Mouse (Mus musculus): Measurements from ENCODE around the gene Ddx31. TPM values are rescaled to one million over a fixed set of nuclear protein-coding genes. Genes with fewer than 3 reads are reported as not detected.
A peak's percentile ranks its signal among the peaks of the same experiment; 100 is the strongest.

Gene Ddx31
- total RNA-seq, 2 experiments from 2014 or later, result 7.1 to 9.9 TPM

DNA sequence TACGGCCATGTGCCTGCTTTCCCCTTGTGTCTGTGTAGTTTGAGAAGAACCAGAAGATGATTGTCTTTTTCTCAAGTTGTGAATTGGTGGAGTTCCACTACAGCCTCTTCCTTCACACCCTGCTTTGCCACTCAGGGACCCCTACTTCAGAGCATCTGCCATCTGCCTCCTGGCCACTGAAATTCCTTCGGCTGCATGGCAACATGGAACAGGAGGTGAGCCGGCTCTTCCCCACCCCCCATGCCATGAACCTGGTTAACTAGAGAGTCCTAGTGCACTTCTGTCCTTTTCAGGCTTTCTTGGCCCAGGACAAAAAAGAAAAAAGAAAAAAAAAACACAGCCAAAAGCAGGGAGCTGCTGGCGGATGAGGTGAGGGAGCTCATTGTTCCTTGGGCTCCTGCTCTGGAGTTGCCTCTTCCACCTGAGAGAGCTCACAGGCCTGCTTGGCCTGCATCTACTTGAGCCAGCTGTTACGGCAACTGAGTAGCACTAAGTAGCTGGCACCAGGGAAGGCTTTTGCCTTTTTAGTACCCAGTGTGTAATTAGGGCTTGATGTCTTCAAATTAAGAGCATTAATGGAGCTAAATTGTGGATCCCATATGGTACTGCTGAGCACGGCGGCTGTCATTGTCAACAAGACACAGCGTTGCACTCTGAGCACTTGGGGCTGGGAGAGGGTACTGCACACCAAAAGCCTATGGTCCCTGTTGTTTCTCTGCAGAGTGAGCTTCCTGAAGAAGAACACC, 20.6 kb downstream of the Ddx31 start:
- no peak for DNase-seq (ENCODE audit: low spot score in 2 of 2)

DNA sequence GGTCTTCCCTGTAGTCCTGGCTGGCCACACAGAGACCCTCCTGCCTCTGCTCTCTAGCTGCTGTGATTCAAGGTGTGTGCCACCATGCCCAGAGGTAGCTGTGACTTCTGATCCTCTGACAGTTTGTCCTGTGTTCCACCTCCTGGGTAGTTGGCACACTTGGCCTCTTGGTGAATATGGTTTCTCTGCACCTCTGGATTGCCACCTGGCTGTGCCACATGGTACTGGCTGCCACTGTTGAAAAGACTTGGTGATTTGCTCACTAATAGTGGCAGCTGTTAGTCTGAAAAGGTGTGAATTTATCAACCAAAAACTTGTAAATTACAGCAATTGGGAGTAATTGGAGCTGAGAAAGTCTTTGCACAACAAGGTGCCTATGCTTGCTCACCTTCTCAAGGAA, 23.7 kb downstream of the Ddx31 start:
- no peak for DNase-seq (ENCODE audit: low spot score in 2 of 2)

DNA sequence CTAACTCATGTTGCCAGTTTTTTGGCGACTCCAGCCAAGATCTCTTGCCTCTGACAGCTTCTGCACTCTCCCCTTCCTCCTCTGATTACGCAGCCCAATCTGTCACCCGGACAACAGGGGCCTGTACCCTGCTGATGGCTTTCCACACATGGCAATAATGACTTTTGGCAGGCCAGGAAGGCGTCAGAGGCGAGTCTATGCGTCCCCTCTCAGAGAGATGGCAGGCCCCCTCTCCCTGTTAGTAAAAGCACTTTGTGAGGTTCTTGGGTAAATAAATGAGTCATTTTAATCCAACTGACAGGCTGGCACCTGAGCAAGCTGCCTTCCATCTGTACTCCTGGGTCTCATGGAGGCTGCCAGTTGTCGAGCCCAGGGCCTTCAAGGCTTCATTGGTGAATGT, 27.3 kb downstream of the Ddx31 start:
- DNase-seq (ENCODE audit: low spot score in 2 of 2), result peak in 1 of 2 experiments; percentile 17

DNA sequence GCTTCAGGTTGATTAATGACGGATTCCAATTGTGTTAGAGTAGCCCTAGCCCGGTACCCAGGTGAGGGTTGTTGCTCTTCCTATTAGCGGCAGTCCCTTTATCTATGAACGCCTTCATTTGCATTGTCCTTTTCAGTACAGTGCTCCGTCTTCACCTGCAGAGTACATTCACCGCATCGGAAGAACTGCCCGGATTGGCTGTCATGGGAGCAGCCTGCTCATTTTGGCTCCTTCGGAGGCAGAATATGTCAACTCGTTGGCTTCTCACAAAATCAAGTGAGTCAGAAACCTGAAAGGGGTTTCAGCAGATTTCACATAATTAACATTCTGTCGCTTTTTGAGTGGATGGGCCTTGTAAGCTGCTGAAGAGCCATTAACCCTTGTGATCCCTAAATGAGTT, 35.3 kb downstream of the Ddx31 start:
- DNase-seq (ENCODE audit: low spot score in 2 of 2), result peak in 1 of 2 experiments; percentile 11

DNA sequence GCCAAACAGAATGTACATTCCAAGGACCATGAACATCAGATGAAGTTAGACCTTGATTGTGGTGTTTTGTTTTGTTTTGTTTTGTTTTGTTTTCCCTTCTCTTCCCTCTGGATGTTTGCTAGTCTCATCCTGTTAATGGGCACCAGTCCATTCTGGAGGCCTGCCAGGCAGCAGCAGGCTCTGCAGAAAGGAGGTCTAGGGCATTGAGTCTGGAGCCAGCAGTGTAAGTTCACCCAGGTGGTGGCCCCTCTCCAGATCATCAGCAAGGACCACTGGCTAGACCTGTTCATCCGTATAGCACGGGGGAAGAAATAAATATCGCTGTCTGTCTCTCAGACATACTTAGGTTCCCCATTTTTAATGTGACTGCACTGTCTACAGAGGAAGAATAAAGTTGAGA, 41.1 kb downstream of the Ddx31 start:
- DNase-seq (ENCODE audit: low spot score in 2 of 2), result no peak

DNA sequence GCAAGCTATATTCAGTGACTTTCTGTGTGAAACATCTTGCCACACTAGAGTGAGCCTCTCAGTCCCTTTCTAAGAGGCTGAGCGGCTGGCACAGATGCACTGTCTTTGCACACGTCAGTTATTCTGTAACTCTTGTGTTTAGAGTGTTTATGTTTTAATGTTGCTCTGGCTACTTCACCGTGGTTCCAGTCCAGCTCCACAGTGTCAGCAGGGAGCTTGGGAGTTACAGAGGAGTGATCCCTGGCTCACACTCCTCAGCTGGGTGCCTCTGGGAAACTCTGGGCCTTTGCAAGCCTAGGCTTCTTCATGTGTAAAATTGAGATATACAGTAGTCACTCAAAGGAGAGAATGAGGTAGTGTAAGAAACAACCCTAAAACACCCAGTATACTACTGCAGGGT, 41.8 kb downstream of the Ddx31 start:
- DNase-seq (ENCODE audit: low spot score in 2 of 2), result no peak

DNA sequence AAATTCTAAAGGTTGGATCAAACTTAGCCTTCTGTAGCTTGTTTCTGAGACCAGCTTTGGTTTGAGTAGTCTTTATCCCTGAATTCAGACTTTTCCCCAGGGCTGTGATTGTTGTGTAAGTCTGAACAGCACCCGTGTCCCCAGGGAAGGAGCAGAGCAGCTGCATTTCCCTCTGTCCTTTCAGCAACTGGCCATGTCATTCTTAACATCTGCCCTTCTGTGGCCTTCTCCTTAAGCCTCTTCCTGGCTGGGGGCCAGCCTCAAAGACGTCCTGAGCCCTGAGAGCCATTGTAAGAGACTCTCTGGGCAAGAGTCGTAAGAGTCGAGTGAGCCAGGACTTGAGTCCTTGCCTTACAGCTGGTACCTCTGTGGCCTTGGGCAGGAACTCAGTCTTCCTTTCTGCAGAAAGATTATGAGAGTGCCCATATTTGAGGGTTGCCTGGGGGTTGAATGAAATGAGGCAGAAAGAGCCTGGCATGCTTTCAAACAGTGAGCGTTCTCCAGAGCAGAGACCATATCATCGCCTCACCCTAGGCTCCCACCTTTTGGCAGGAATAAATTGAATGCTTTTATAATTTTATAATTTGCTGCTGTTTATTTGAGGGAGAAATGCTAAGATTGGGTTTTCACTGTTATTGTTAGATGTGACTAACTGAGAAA, 42.8 kb downstream of the Ddx31 start:
- DNase-seq (ENCODE audit: low spot score in 2 of 2), result no peak

DNA sequence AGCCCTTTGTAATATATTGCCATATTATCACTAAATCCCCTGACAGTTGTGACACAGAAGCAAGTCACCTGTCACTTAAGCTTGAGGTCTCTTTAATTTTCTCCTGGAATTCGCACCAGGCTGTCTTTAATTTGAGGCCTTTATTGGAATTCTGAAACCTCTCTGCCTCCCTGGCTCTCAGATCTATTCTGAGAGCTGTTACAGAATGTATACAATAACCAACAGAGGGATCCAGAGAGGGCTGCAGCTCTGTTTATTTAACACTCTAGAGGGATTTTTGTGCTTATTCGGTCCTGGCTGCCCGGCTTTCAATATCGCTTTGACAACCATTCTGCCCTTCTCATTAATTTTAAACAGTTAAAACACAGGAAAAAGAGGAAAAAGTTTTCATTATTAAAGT, 44.7 kb downstream of the Ddx31 start:
- no peak for DNase-seq (ENCODE audit: low spot score in 2 of 2)

DNA sequence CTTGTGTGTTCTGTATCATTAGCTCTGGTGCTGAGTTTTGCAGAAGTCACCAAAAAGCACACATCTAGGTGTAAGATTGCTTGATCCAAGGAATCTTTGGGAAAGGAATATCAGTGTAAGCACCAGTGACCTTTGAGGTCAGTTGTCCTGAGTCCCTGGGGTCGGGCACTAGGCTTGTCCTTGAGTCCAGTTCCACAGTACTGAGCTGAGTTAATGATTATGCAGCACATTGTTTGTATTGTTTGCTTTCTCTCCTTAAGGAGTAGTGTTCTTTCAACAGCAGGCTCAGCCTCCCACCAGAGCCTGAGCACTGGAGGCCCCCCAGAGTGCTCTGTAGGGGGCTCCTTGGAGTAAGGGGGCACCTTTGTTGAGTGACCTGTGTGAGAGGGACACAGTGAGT, 52.6 kb downstream of the Ddx31 start:
- no peak for DNase-seq (ENCODE audit: low spot score in 2 of 2)

DNA sequence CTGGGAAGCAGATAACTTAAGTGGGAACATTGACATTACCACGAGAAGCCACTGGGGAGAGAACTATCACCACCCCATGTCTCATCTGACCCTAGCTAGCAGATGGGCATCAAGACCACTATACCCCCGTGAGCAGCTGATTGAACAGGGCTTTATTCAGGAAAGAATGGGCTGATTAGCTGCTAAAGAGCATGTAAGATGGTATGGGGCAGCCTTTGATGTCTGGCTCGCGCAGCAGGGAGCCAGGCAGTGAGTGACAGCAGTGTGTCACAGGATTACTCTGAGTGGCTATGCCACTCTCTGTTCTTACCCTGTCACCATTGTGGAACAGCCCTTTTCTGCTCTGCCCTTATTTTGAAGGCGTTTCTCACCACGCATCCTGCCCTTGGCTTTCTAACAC, 53.3 kb downstream of the Ddx31 start:
- DNase-seq (ENCODE audit: low spot score in 2 of 2), result no peak

DNA sequence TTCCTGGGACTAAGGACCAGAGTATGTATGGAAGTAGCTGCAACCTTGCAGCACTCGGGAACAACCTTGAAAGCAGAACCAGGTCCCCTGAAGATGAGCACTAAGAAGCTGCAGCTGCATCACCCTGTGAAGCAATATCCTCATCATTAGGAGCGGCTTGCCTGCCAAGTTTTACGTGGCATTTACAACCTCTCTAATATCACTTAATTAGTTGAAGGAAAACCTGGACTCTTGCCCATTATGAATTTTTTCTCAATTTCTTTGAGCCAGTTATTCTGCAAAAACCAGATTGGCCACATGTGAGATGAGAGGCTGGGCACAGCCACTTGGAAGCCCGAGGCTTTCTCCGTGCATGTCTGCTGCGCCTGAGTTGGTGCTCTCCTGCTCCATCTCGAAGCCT, 55.7 kb downstream of the Ddx31 start:
- no peak for DNase-seq (ENCODE audit: low spot score in 2 of 2)

DNA sequence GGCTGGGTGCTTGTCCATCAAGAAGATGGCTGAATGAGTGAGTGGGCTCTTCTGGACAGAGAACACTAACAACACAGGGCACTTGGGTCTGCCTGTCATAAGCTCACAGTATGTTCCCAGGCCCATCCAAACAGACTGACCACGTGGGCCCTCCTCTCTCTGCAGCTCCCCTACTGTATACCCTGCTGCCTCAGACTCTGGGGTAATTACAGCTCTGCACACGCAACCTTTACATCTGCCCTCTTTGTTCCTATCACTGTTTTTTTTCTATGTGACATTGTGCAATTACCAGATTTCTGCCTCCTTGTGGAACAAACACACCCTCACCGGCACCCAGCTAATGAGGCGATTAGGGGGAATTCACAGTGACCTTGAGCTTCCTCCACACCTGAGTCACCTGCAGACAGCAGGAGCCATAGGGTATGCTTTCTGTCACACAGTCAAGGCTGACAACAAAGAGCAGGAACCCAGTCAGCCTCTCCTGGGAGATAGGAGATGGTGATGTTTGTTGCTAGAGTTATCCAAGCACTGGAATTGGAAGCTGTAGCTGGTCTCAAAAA, 57.2 kb downstream of the Ddx31 start:
- no peak for DNase-seq (ENCODE audit: low spot score in 2 of 2)

DNA sequence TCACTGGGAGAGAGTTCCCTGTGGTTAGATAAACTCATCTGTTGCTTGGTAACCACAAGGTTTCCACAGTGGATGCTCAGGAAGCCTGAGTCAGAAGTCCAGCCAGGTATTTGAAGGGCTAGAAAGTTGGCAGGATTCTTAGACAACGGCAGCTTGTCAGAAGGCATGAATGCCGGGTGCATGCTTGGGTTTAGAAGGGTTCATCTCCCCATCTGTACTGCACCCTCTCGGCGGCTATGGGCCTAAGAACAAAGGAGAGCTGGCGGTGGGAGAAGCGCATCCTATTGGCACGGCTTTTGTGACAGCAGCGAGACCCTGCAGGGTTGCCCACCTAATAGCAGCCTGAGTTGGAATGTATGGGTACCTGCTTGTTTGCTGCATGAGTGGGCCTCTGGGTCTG, 62.1 kb downstream of the Ddx31 start:
- DNase-seq (ENCODE audit: low spot score in 2 of 2), result no peak

DNA sequence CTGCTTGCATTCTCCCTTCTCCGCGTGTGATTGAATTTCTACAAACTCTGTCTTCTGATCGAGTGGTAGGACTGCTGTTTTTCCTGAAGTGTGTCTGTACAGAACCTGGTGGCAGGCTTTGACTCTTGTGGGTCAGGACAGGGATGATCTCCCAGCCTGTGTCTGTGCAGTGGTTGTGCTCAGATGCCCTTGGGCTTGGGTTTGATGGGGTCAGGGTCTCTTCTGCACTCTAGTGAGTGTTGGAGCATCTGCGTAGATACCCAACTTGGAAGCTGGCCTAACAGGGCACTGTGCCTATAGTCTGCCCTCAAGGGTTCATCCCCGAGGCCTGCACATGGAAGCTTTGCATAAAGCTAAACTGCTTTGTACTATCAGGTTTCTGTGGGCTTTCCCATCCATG, 63.7 kb downstream of the Ddx31 start:
- no peak for DNase-seq (ENCODE audit: low spot score in 2 of 2)

DNA sequence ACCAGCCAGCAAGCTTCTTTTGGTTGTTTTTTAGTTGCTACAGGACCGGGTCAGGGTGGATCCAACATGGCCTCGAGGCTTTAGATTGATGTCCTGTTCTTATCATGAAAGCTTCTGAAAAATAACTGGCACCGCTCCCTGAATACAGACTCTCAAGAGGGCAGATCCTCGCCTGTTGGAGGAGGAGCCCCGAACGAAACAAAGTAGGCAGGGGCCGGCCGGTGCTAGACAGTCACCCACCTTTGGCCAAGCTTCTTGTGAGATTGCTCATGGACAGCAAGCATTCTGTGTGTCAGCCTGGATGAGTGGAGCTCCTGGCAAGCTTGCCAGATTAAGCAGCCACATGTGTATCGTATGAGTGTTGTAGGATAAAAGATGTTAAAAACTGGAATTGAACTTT, 64.6 kb downstream of the Ddx31 start:
- no peak for DNase-seq (ENCODE audit: low spot score in 2 of 2)

DNA sequence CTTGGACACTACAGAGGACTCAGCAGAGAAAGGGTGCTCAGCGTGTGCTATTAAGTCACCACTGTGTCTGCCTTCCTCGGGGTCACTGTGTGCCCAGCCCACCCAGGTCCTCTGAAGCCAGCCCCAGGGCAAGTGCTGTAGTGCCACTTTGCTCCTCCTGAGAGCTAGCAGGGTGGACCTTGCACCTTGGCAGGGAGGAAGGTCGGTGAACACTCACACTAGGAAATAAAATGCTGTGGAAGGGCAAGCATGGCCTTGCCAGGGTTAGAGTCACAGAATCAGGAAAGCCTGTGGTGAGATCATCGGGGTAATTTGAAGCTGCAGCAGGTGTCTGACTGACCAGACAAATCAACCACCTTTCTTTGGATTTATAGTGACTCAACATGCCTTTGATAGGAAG, 65.4 kb downstream of the Ddx31 start:
- no peak for DNase-seq (ENCODE audit: low spot score in 2 of 2)

DNA sequence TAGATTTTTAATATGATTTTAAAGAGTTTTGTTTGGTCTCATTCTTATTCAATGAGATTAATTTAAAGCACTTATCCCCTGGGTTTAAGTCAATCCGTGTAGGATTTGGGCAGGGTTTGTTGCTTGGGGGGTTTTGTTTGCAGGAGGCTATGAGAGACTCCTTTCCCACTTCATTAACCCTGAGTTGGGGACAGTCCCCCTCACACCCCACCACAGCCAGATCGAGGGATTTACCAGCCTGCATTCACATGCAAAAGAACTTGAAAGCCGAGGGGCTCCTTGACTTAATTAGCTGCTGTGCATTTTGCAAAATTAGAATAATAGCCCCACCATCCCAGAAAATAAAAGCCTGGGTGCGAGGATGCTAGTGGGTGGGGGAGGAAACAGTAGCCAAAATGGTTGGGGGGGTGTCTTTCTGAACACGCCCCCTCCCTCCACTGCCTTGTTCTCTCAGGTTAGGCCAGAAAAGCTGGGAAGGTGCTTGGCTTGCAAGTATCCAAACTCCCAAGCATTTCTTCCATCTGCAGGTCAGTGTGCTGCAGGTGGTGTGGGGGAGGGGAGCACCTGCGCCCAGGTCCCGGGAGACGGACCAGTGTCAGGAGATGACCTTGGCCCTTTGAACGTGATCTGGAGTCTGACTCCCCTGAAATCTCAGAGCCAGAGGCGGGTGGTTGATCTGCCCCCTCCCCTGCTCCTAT, 67.6 kb downstream of the Ddx31 start:
- no peak for DNase-seq (ENCODE audit: low spot score in 2 of 2)

DNA sequence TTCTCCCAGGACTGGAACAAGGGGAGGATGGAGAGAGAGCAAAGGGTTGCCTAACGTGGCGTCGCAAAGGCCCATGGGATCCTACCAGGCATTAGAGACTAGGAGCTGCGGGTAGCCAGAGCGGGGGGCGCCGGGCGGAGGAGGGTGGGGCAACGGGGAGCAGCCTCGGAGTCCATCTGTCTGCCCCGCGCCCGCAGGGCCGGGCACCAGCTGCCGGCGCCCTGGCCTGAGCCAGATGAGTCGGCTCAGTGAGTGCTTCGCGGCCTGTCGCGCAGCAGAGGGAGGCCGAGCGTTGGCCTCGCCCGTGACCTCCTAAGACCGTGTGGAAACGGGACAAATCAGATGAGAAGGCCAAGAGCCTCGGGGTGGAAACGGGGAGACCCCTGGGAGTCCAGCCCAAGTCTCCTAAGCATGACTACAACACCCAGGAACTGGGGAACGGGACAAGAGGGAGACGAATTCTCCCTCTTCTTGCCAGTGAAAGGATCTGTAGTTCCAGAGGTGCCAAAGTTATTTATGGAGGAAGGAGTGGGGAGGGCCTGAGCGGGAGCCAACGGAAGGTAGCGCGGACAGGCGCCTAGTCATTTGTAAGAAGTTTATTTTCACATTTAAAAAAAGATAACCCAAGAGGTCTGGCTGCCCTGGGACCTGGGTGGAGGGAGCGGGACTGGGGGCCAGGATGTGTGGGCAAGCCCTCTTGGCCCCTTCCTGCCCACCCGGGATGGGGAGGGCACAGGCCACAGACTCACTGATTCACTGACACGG, 68.4 kb downstream of the Ddx31 start:
- no peak for DNase-seq (ENCODE audit: low spot score in 2 of 2)

DNA sequence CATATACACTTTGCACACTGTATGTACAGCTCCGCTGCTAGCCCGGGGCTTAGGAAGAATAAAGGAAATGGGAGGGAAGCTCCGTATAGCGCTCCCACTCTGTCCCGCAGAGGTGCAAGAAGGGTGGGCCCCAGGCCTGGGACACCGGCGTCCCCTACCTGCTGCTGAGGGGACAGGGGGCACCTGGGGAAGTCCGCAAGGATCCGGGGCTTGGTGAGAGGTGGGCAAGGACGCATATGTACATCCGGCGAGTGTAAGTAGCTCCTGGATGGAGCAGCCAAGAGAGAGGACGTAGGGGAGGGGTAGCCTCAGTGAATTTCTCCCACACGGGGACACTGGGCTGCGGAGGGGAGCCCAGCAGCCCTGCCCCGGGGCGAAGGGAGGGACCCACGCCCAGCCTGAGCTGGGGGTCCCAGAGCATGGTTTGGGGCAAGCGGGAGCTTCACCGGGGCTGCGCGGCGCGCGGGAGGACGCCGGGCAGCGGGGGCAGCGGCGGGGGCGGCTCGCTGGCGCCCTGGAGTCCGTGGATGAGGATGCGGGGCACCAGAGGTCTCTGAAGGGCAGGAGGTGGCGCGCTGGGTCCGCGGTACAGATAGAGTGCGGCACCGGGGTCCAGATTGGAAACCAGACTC, 69.1 kb downstream of the Ddx31 start:
- DNase-seq (ENCODE audit: low spot score in 2 of 2), result no peak

DNA sequence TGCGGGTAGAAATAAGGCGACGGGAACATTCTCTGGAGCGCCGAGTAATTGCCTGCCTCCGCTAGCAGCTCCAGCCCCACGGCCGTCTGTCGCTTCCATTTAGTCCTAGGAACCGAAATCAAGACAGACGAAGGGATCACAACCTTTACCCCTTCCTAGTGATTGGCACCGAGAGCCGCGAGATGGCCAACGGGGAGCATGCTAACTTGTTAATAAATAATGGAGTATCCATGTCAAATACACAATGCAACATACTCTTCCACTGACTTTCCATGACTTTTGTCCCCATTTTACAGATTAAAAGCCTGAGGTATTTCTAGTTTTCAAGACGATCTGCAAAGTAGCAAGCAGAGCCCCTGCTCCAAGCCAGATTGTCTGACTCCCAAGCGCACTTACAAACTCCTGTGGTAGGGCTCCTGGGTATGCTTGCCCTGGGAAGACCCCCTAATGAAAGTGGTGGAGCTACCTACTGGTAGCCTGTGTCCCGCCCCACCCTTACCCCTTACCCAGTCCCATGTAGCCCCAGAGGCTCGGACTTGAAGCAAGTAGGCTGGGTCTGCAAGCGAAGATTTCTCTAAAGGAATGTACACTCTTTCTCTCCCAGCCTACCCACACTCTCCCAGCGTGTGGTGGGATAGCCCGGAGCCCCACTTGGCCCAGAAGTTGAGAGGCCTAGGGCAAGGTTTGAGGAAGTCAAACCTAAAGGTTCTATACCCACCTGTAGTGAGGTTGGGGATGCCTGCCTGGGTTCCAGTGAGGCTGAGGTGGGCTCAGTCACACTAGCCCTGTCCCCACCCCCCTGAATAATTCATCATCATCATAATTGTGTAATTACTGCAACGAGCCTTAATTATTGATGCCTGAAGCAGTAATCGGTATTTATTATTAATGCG, 69.9 kb downstream of the Ddx31 start:
- DNase-seq (ENCODE audit: low spot score in 2 of 2), result no peak

All from layer of hippocampus, adult 18-20 months (tissue).